Mouse (Mus musculus) CH12F3 (cell line): ENCODE measurements around the gene Rasip1.

Source experiments
- in situ Hi-C: fragments of 300-500 bp; cut with MboI; formaldehyde crosslinking; loops from 2 replicates; pipeline ENCODE4 v1.14.3; 2020; ENCODE audit warnings: low sequenced_read_pairs

Rasip1 gene

GRCm38 (mm10) chr7:45621443-45621842 lies 5.8 kb upstream of the Rasip1 start, which contains the start of gene Izumo1:
TSS of gene Izumo1 (plus strand) at chr7:45621811.
- in situ Hi-C loops, result no loop called here

DNA sequence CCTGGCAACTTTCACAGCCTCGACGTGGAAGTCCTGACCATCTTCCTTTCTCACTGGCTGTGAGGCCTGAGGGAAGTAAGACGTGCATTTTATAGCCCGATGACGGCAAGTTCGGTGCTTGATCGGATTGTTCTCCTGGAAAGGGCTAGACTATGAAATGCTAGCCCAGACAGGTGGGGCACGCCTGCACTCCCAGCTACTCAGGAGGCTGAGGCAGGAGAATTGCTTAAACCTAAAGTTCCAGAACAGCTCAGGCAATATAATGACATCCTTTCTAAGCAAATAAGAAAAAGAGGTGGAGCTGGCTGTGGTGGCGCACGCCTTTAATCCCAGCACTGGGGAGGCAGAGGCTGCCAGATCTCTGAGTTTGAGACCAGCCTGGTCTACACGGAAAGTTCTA lies 3.8 kb upstream of the Rasip1 start:
- in situ Hi-C loops, result no loop called here

- in situ Hi-C loops, result no loop called here
These were observed 2.6 kb upstream of the Rasip1 start for GRCm38 (mm10) chr7:45624718-45625117.

DNA sequence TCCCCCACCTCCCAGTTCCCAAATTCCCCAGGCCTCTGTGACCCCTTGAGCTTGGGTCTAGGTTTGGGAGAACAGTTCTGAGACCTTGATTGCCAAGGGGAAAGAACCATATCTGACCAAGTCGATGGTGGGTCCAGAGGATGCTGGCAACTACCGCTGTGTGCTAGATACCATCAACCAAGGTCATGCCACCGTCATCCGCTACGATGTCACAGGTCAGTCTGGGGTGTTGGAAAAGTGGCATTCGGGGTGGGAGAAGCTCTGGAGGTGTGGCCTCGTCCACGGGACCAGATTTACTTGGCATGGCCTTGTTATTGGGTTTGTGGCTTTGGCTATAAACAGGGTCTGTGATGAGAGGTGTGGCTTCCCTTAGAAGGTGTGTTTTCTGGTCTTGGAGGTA lies 1.8 kb upstream of the Rasip1 start:
- in situ Hi-C loops, result no loop called here

DNA sequence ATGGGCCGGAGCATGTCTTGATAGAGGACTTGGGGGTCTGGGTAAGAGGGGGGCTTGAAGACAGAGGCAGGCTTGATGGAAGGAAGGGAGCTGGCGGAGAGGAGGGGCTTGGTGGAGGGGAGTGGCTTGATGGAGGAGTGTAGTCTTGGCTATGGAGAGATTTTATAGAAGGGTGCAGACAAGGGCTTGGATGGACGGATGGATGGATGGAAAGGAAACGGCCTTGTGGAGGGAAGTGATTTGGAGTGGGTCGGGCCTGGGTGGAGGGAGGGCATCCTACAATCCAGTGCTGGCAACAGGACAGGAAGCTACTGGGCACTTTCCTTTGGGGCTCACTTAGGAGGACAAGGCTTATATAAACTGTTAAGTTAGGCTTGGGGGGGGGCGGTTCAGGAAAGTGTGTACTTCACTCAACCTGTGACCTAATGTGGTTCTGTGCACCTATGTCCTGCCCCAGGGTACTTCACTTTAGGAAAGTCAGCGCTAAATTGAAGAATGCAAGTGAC lies 664 bp upstream of the Rasip1 start:
- in situ Hi-C loops, result no loop called here

- in situ Hi-C loops, result no loop called here
These were observed 1.3 kb downstream of the Rasip1 start for GRCm38 (mm10) chr7:45628364-45629294.

DNA sequence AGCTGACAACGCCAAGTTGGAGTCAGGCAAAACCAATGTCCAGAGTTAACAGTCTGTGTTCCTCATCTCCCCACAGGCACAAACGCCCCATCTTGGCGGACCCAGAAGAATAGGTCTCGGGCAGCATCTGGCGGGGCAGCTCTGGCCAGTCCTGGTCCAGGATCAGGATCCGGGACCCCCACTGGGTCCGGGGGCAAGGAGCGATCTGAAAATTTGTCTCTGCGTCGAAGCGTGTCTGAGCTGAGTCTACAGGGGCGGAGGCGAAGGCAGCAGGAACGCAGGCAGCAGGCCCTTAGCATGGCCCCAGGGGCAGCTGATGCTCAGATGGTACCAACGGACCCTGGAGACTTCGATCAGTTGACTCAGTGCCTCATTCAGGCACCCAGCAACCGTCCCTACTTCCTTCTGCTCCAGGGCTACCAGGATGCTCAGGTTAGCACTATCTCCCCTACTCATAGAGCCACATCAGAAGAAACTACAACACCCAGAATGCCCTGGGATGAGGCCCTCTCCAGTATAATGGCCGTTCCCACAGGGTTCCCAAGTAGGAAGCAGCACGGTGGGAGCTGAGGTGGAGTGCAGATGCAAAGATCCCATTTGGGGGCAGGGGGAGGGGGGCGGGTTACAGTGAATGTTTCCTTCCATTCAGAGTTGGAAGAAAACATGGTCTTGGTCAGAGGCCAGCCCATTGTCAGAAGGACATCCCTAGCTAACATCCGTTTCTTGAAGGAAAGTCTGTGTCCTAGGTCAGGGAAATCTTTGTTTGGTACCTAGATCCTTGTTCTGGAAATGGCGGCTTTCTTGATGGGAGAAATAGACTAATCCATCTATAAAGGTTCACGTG lies 3.0 kb downstream of the Rasip1 start:
- in situ Hi-C loops, result no loop called here

GRCm38 (mm10) chr7:45632499-45632898 lies 5.2 kb downstream of the Rasip1 start:
- in situ Hi-C loops, result no loop called here

GRCm38 (mm10) chr7:45634946-45635681 lies 7.8 kb downstream of the Rasip1 start:
- in situ Hi-C loops, result no loop called here

DNA sequence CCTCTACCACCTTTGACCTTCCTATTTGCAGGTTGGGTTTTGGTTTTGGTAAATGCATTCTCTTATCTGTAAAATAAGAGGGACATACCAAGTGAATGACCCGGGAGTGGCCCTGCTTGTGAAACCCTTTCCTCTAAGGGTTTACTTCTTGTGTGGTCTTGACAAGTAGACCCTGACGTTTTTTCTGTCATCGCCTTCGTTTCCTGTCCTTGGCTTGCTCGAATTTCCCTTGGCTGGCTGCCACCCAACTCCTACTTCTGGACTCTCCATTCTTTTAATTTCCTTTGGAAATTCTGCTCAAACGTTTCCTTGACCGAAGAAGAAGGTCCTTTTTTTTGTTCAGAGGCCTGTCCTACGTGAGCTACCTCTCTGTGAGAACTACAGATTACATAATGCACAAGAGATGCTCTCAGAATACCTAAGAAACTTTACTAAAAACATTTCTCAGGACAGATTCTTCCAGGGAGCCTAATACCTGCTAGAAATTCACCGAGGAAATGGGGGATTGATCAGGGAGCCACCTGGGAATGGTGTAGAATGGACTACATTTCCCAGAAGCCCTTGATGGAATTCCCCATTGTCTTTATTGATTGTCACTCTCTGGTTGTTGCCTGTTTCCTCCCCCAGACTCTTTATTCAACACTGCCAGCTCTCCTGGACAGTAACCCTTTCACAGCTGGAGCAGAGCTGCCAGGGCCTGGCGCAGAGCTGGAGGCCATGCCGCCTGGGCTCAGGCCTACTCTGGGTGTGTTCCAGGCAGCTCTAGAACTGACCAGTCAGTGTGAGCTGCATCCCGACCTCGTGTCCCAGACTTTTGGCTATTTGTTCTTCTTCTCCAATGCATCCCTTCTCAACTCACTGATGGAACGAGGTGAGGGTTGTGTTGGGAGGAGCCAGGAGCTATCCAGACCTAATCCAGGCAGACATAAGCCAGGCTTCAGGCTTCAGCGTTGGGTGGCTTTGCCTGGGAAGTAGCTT lies 8.7 kb downstream of the Rasip1 start:
- in situ Hi-C loops, result no loop called here

DNA sequence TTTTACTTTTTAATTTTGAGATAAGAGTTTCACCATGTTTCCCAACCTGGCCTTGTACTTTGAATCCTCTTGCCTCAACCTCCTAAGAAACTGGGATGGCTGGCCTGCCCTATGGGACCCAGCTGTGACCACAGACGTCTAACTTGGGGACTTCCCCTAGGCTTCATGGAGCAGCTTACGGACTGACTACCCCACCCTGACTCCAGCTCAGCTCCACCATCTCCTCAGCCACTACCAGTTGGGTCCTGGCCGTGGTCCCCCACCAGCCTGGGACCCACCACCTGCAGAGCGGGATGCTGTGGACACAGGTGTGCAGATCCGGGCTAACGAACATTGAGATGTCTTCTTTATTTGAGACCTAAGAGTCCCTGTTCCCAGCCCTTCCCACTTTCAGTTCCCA lies 10.4 kb downstream of the Rasip1 start:
- in situ Hi-C loops, result no loop called here

- in situ Hi-C loops, result no loop called here
These were observed 11.5 kb downstream of the Rasip1 start for GRCm38 (mm10) chr7:45638623-45639401.

- in situ Hi-C loops, result no loop called here
These were observed 12.3 kb downstream of the Rasip1 start, which contains the start of gene Mamstr for GRCm38 (mm10) chr7:45639561-45640027. TSS of gene Mamstr (plus strand) at chr7:45639977.

- in situ Hi-C loops, result no loop called here
These were observed 13.1 kb downstream of the Rasip1 start for GRCm38 (mm10) chr7:45640191-45640957.

GRCm38 (mm10) chr7:45641391-45642040 lies 14.2 kb downstream of the Rasip1 start:
- in situ Hi-C loops, result no loop called here

- in situ Hi-C loops, result no loop called here
These were observed 14.8 kb downstream of the Rasip1 start for GRCm38 (mm10) chr7:45642083-45642482.

GRCm38 (mm10) chr7:45642503-45643255 lies 15.4 kb downstream of the Rasip1 start:
- in situ Hi-C loops, result no loop called here
